Mouse (Mus musculus): Measurements from ENCODE around the gene Scube3. TPM values are rescaled to one million over a fixed set of nuclear protein-coding genes. Genes with fewer than 3 reads are reported as not detected.

Scube3 gene
- polyA plus RNA-seq, 2 experiments = 10.5 to 31.6 TPM

- peaks cover 19% of the 10 kb centered on the region for H3K4me1 ChIP-seq (ENCODE audit: control insufficient read depth, insufficient read depth, low read length)
- WGBS = 81% methylated on average over 6 of the region's 6 CpGs
- H3K36me3 ChIP-seq (ENCODE audit: control insufficient read depth, insufficient read depth, low read length) = no peaks in the 10 kb centered on the region
- ATAC-seq (ENCODE audit: low FRiP score, low read depth) (no peak), DNase-seq (ENCODE audit: low spot score) (no peak)
- no peak overlapping the region for H3K4me3 ChIP-seq (replicated peaks; ENCODE audit: low read length)
- H3K9me3 ChIP-seq (ENCODE audit: control insufficient read depth, low read length) = no peaks in the 10 kb centered on the region
- no peaks in the 10 kb centered on the region for H3K27me3 ChIP-seq (ENCODE audit: control insufficient read depth, insufficient read depth, low read length)
- no peak overlapping the region for H3K4me2 ChIP-seq (replicated peaks; ENCODE audit: low read depth, low read length, severe bottlenecking)
- TF ChIP-seq POLR2A (IDR thresholded peaks at IDR 0.05; ENCODE audit: borderline replicate concordance, extremely low read depth, insufficient read depth, insufficient read length) = no peak
- no peak overlapping the region for H3K9ac ChIP-seq (ENCODE audit: low read depth, low read length, severe bottlenecking)
- H3K27ac ChIP-seq (replicated peaks; ENCODE audit: low read depth, low read length) = no peak overlapping the region
These were observed 35.6 kb upstream of the Scube3 start for GRCm38 (mm10) chr17:28106352-28106751.

DNA sequence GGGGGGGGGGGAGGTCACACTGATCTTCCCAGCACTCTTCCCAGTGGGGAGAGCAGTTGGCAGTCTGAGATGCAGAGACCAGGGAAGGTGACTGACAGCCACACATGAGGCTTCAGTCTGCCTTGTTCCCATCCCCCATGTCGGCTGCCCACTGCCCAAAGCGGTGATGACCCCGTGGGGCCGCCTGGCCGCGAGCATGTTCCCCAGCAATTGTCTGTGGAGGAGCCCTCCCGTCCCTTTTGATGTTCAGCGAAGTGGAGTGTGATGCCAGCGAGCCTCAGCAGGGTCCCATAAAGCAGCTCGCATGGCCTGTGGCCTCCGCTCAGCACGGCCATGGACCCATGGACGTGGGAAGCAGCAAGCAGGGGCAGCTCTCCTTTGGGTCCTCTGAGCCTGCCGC is 34.7 kb upstream of the Scube3 start:
- Histone ChIP-seq H3K9me3 (ENCODE audit: control insufficient read depth, low read length) (no peaks in the 10 kb centered on the region), H3K4me2 (replicated peaks; ENCODE audit: low read depth, low read length, severe bottlenecking) (no peak overlapping the region), H3K27me3 (ENCODE audit: control insufficient read depth, insufficient read depth, low read length) (no peaks in the 10 kb centered on the region), H3K9ac (ENCODE audit: low read depth, low read length, severe bottlenecking) (no peak overlapping the region), H3K4me1 (ENCODE audit: control insufficient read depth, insufficient read depth, low read length) (peaks cover 11% of the 10 kb centered on the region), H3K36me3 (ENCODE audit: control insufficient read depth, insufficient read depth, low read length) (no peaks in the 10 kb centered on the region), H3K27ac (replicated peaks; ENCODE audit: low read depth, low read length) (no peak overlapping the region), H3K4me3 (replicated peaks; ENCODE audit: low read length) (no peak overlapping the region)
- 25% methylated on average over 14 of the region's 14 CpGs for WGBS
- TF ChIP-seq POLR2A (IDR thresholded peaks at IDR 0.05; ENCODE audit: borderline replicate concordance, extremely low read depth, insufficient read depth, insufficient read length) = no peak
- peak; percentile 65 for ATAC-seq (ENCODE audit: low FRiP score, low read depth)
- DNase-seq (ENCODE audit: low spot score) = no peak

GRCm38 (mm10) chr17:28112266-28112665 is 29.7 kb upstream of the Scube3 start:
- Histone ChIP-seq H3K4me3 (replicated peaks; ENCODE audit: low read length) (no peak overlapping the region), H3K9me3 (ENCODE audit: control insufficient read depth, low read length) (no peaks in the 10 kb centered on the region), H3K9ac (ENCODE audit: low read depth, low read length, severe bottlenecking) (no peak overlapping the region), H3K27me3 (ENCODE audit: control insufficient read depth, insufficient read depth, low read length) (no peaks in the 10 kb centered on the region), H3K4me1 (ENCODE audit: control insufficient read depth, insufficient read depth, low read length) (peaks cover 5% of the 10 kb centered on the region; the same call in 1 of the 2 replicates), H3K27ac (replicated peaks; ENCODE audit: low read depth, low read length) (no peak overlapping the region), H3K4me2 (replicated peaks; ENCODE audit: low read depth, low read length, severe bottlenecking) (no peak overlapping the region), H3K36me3 (ENCODE audit: control insufficient read depth, insufficient read depth, low read length) (no peaks in the 10 kb centered on the region)
- ATAC-seq (ENCODE audit: low FRiP score, low read depth) (no peak), DNase-seq (ENCODE audit: low spot score) (no peak)
- 87% methylated on average over 8 of the region's 8 CpGs for WGBS
- TF ChIP-seq POLR2A (IDR thresholded peaks at IDR 0.05; ENCODE audit: borderline replicate concordance, extremely low read depth, insufficient read depth, insufficient read length) = no peak

DNA sequence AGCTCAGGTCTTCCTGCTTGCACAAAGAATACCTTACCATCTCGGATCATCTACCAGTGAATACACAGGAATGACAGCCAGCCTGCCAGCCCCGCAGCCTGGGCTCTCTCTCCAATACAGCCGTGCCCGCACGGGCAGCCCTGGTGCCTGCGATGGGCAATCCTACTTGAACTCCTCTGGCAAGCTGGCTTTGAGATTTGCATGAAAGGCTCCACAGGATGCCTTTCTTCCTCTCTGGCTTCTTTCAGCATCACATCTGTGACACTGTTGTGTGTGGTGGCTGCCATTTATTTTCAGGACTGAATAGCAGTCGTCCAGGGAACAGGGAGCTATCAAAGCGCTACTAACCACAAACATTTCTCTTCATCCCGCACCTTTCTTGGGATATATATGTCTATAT is 25.6 kb upstream of the Scube3 start:
- 86% methylated on average over 9 of the region's 9 CpGs for WGBS
- no peaks in the 10 kb centered on the region for H3K36me3 ChIP-seq (ENCODE audit: control insufficient read depth, insufficient read depth, low read length)
- H3K4me1 ChIP-seq (ENCODE audit: control insufficient read depth, insufficient read depth, low read length) = no peaks in the 10 kb centered on the region
- ATAC-seq (ENCODE audit: low FRiP score, low read depth) (no peak), DNase-seq (ENCODE audit: low spot score) (no peak)
- no peak overlapping the region for H3K4me2 ChIP-seq (replicated peaks; ENCODE audit: low read depth, low read length, severe bottlenecking)
- H3K27ac ChIP-seq (replicated peaks; ENCODE audit: low read depth, low read length) = no peak overlapping the region
- no peaks in the 10 kb centered on the region for H3K27me3 ChIP-seq (ENCODE audit: control insufficient read depth, insufficient read depth, low read length)
- H3K9ac ChIP-seq (ENCODE audit: low read depth, low read length, severe bottlenecking) = no peak overlapping the region
- TF ChIP-seq POLR2A (IDR thresholded peaks at IDR 0.05; ENCODE audit: borderline replicate concordance, extremely low read depth, insufficient read depth, insufficient read length) = no peak
- H3K4me3 ChIP-seq (replicated peaks; ENCODE audit: low read length) = no peak overlapping the region
- no peaks in the 10 kb centered on the region for H3K9me3 ChIP-seq (ENCODE audit: control insufficient read depth, low read length)

DNA sequence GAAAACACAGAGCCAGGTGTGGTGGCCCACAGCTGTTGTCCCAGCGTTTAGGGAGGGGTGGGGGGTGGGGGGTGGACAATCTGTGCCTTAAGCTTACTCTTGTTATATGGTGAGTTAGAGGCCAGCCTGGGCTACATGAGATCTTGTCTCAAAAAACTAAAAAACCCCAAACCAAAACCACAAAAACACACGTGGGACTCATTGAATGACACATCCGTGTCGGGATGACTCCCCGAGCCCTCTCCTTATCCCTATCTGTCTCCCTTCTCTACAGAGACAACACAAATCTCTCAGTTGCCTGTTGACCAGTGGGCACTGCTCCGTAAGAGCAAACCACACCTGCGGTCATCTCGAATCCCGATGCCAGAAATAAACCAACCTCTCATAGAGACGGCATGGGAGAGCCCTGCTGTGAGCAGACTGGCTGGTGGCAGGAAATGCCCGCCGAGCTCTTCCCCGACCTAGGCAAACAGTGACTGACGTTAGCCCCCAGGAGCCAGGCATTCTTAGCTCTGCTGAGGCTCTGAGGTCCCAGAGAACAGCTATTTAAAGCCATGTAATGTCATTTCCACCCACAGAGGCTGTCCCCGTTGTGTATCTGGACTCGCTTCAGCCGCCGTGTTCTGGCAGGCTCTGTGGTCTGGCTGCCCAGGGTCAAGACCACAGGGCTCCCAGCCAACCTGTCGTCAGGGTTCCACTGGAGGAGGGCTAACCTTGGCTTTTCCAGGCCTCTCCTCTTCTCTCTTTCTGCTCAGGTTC is 24.3 kb upstream of the Scube3 start:
- no peaks in the 10 kb centered on the region for H3K36me3 ChIP-seq (ENCODE audit: control insufficient read depth, insufficient read depth, low read length)
- no peaks in the 10 kb centered on the region for H3K27me3 ChIP-seq (ENCODE audit: control insufficient read depth, insufficient read depth, low read length)
- no peaks in the 10 kb centered on the region for H3K4me1 ChIP-seq (ENCODE audit: control insufficient read depth, insufficient read depth, low read length)
- no peak overlapping the region for H3K27ac ChIP-seq (replicated peaks; ENCODE audit: low read depth, low read length)
- no peak for DNase-seq (ENCODE audit: low spot score)
- 56% methylated on average over 19 of the region's 19 CpGs for WGBS
- no peak overlapping the region for H3K4me2 ChIP-seq (replicated peaks; ENCODE audit: low read depth, low read length, severe bottlenecking)
- H3K4me3 ChIP-seq (replicated peaks; ENCODE audit: low read length) = no peak overlapping the region
- TF ChIP-seq POLR2A (IDR thresholded peaks at IDR 0.05; ENCODE audit: borderline replicate concordance, extremely low read depth, insufficient read depth, insufficient read length) = no peak
- no peaks in the 10 kb centered on the region for H3K9me3 ChIP-seq (ENCODE audit: control insufficient read depth, low read length)
- no peak for ATAC-seq (ENCODE audit: low FRiP score, low read depth)
- no peak overlapping the region for H3K9ac ChIP-seq (ENCODE audit: low read depth, low read length, severe bottlenecking)
